ENCODE assay signal across 21 mouse cellular contexts in genomic region chrX:169797148-169797547, GRCm38 (mm10). TPM values are rescaled to one million over a fixed set of nuclear protein-coding genes. Genes with fewer than 3 reads are reported as not detected.
"Had no signal": no experiment of that assay in that cellular context is flagged by ENCODE, and none has a peak within 500 bp of the region (broad histone marks: within the 10 kb centered on the region; RNA-seq: fewer than 3 reads in every experiment).

No protein-coding gene starts in this region.

- H3K9ac ChIP-seq: liver, embryonic 12.5 days; neural tube, embryonic 15.5 days had no signal

- DNase-seq: kidney, adult 11 months; kidney, adult 9 months; kidney, postnatal 36 days; layer of hippocampus, adult 9-11 months; lung, postnatal 4 days; midbrain, embryonic 14.5 days; right cerebral cortex, postnatal 14 days; thymus, postnatal 36 days had no signal

- ATAC-seq: liver, embryonic 12.5 days had no signal

- H3K4me3 ChIP-seq: limb, embryonic 10.5 days; liver, embryonic 12.5 days; midbrain, embryonic 10.5 days; myocyte; neural tube, embryonic 15.5 days had no signal

- H3K4me1 ChIP-seq: limb, embryonic 10.5 days; liver, embryonic 12.5 days; neural tube, embryonic 15.5 days had no signal

- H3K36me3 ChIP-seq: limb, embryonic 10.5 days; liver, embryonic 12.5 days; midbrain, embryonic 10.5 days; neural tube, embryonic 15.5 days had no signal

- H3K4me2 ChIP-seq: liver, embryonic 12.5 days; neural tube, embryonic 15.5 days had no signal

- H3K27ac ChIP-seq: kidney, postnatal 0 days; limb, embryonic 10.5 days; liver, embryonic 12.5 days; midbrain, embryonic 10.5 days; neural tube, embryonic 15.5 days had no signal

- H3K27me3 ChIP-seq: liver, embryonic 12.5 days had no signal

- H3K9me3 ChIP-seq: limb, embryonic 10.5 days; liver, embryonic 12.5 days; midbrain, embryonic 10.5 days; neural tube, embryonic 15.5 days had no signal

RNA-seq across cellular contexts. Expression of gene 4933400A11Rik, which starts 17.7 kb away (rescaled TPM):
- total RNA-seq: layer of hippocampus, adult 18-20 months; left cerebral cortex, postnatal 14 days; megakaryocyte, adult 5-6 weeks had no signal
- polyA plus RNA-seq: kidney, postnatal 0 days; limb, embryonic 10.5 days; liver, embryonic 12.5 days; liver, embryonic 16.5 days; lung, embryonic 16.5 days; midbrain, embryonic 14.5 days; myocyte; neural tube, embryonic 11.5 days; neural tube, embryonic 15.5 days; small intestine, adult 2 months had no signal
